Mouse (Mus musculus) MEL (cell line): ENCODE measurements around the gene Asic5.

Source experiments
- CTCF ChIP-seq, 3 experiments: IDR thresholded peaks in 2 of 3; conservative IDR thresholded peaks in 1 of 3; 2 replicates each; pipeline ENCODE4 v1.5.1; 2011 to 2012; ENCODE audit warnings: low read length in 3 of 3, low read depth in 2 of 3, mild to moderate bottlenecking in 2 of 3, improper control_type of control experiment in 1 of 3, inconsistent platforms in 1 of 3, mixed read lengths in 1 of 3, moderate library complexity in 1 of 3; ENCODE audit not compliant: control insufficient read depth in 1 of 3, insufficient read depth in 1 of 3, poor library complexity in 1 of 3, severe bottlenecking in 1 of 3
- GATA1 ChIP-seq: IDR thresholded peaks from 2 replicates; pipeline ENCODE4 v1.6.1; 2011; ENCODE audit warnings: low read depth, low read length, improper control_type of control experiment
- MYC ChIP-seq: IDR thresholded peaks from 2 replicates; pipeline ENCODE4 v1.6.1; 2011; ENCODE audit warnings: low read depth, mild to moderate bottlenecking, low read length, improper control_type of control experiment, moderate library complexity
- NELFE ChIP-seq: IDR thresholded peaks from 2 replicates; pipeline ENCODE4 v1.6.1; 2011; ENCODE audit warnings: low read depth, low read length, improper control_type of control experiment
- SIN3A ChIP-seq: IDR thresholded peaks from 2 replicates; pipeline ENCODE4 v1.6.1; 2012; ENCODE audit warnings: low read length, improper control_type of control experiment, inconsistent platforms
- TBP ChIP-seq: IDR thresholded peaks from 2 replicates; pipeline ENCODE4 v1.8.0; 2011; ENCODE audit warnings: low read depth, low read length, improper control_type of control experiment
- UBTF ChIP-seq: IDR thresholded peaks from 2 replicates; pipeline ENCODE4 v1.6.1; 2012; ENCODE audit warnings: low read depth, mild to moderate bottlenecking, inconsistent platforms, low read length, improper control_type of control experiment, moderate library complexity, borderline replicate concordance; ENCODE audit not compliant: insufficient read depth
- ZC3H11A ChIP-seq: IDR thresholded peaks from 2 replicates; pipeline ENCODE4 v1.6.1; 2012; ENCODE audit warnings: low read depth, mild to moderate bottlenecking, inconsistent platforms, low read length, improper control_type of control experiment
- ZMIZ1 ChIP-seq: IDR thresholded peaks from 2 replicates; pipeline ENCODE4 v1.6.1; 2012; ENCODE audit warnings: low read depth, mild to moderate bottlenecking, inconsistent platforms, low read length, improper control_type of control experiment, moderate library complexity
- ZNF384 ChIP-seq: IDR thresholded peaks from 2 replicates; pipeline ENCODE4 v1.6.1; 2012; ENCODE audit warnings: low read depth, mild to moderate bottlenecking, inconsistent platforms, low read length, improper control_type of control experiment

DNA sequence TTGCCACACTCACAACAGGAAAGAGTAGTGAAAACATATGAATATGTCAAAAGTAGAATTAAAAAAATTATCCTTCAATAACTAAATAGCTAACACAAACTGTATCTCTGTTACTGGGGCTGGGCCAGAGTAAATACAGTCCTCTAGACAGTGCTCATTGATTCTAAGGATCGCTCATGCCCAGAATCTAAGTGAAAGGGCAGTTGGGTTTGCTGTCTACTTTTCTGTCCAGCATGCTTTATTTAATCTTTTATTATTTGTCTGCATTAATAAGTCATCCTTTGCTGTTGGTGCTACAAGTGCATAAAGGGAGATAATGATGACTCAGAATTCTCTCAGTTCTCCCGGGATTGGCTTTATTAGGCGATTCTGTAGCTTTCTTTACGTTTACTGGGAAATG, 13.3 kb downstream of the Asic5 start:
- TF ChIP-seq ZNF384 (no peak), CTCF (IDR thresholded peaks at IDR 0.05 in 2 of 3, conservative IDR thresholded peaks at IDR 0.05 in 1 of 3; ENCODE audit: control insufficient read depth in 1 of 3, insufficient read depth in 1 of 3, low read depth in 2 of 3, low read length in 3 of 3, poor library complexity in 1 of 3, severe bottlenecking in 1 of 3) (no peak), GATA1 (no peak), TBP (no peak), ZC3H11A (no peak), MYC (no peak), SIN3A (no peak), ZMIZ1 (no peak), NELFE (no peak), UBTF (no peak)
